28 mouse cellular contexts compared by ENCODE assay signal in the genomic region with DNA sequence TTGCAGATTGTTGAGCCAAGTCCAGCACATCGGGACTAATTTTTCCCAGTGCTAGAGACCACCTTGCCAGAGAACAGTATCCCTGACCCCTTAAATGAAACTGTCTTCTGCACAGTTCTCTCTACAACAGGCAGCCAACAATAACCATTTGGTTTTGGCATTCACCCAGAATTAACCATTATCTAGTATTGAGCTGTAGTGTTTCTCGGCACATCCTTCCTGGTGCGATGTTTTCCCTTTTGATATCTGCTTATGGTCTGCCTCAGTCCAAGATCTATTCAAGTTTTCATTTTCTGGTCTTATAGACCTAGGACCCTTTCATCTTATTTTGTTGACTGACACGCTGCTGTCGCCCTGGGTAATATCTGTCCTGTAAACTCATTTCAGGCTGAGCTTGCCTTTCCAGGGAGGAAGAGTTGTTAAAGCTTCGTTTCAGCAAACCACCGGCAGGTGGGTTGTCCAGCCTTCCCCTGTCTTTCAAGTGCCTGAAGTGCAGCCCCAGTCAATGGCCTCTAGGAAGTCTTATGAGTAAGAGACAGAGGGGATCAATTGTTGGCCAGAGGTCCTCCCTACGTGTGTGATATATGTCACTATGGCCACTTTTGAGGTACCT. TPM values are rescaled to one million over a fixed set of nuclear protein-coding genes. Genes with fewer than 3 reads are reported as not detected.
DNase-seq lines count a peak whose midpoint lies in the region; ATAC-seq lines count a peak whose summit lies in the region.
"Had no signal": no experiment of that assay in that cellular context is flagged by ENCODE, and none has a peak within 500 bp of the region (broad histone marks: within the 10 kb centered on the region; RNA-seq: fewer than 3 reads in every experiment).

No protein-coding gene starts in this region.

- H3K27ac ChIP-seq in heart, embryonic 13.5 days (replicated peaks), result no peak overlapping the region
- no peak overlapping the region for H3K27ac ChIP-seq in midbrain, embryonic 14.5 days (replicated peaks; ENCODE audit: low read depth, low read length)
- H3K27ac ChIP-seq: heart, embryonic 15.5 days; hindbrain, embryonic 10.5 days; hindbrain, embryonic 13.5 days; intestine, embryonic 15.5 days had no signal

- peak; percentile 68 for DNase-seq in heart, adult 11 months
- no peak for DNase-seq in heart, postnatal 36 days
- DNase-seq in heart, adult 8-10 months (ENCODE audit: low spot score), result no peak
- DNase-seq in midbrain, embryonic 14.5 days, result no peak
- DNase-seq: adrenal gland, adult 8-10 months; adrenal gland, postnatal 25 days; B cell, adult 2 months; cerebellum, adult 11-12 months; cerebellum, adult 8-10 months; cerebellum, postnatal 10 days; cerebellum, postnatal 36 days; forebrain, postnatal 0 days; gastrocnemius, adult 2 months; gastrocnemius, postnatal 14 days; heart, postnatal 14 days; kidney, adult 11 months had no signal

- no peak overlapping the region for H3K4me3 ChIP-seq in heart, embryonic 13.5 days
- H3K4me3 ChIP-seq in megakaryocyte, embryonic 14.5 days (replicated peaks), result peak overlapping the region; percentile 62
- no peak overlapping the region for H3K4me3 ChIP-seq in midbrain, embryonic 14.5 days (replicated peaks; ENCODE audit: low read depth, low read length)
- H3K4me3 ChIP-seq: gastrocnemius, adult 2 months; heart, embryonic 15.5 days; hindbrain, embryonic 10.5 days; hindbrain, embryonic 13.5 days; intestine, embryonic 15.5 days had no signal

- ATAC-seq in heart, embryonic 13.5 days (ENCODE audit: extremely low read depth, insufficient number of reproducible peaks, low FRiP score, low TSS enrichment), result no peak
- ATAC-seq in megakaryocyte, adult 5-6 weeks (ENCODE audit: poor library complexity, severe bottlenecking), result no peak
- peak; percentile 60 for ATAC-seq in megakaryocyte-erythroid progenitor cell, adult 5-6 weeks (replicated peaks; ENCODE audit: low FRiP score, low TSS enrichment, poor library complexity, severe bottlenecking)
- ATAC-seq in midbrain, embryonic 14.5 days (ENCODE audit: low FRiP score, low TSS enrichment), result no peak
- ATAC-seq: activated CD4-positive, CD25-positive, alpha-beta regulatory T cell, adult 4 months; forebrain, embryonic 14.5 days; forebrain, postnatal 0 days; hindbrain, embryonic 16.5 days; intestine, embryonic 15.5 days had no signal

- H3K36me3 ChIP-seq in heart, embryonic 13.5 days, result no peaks in the 10 kb centered on the region
- H3K36me3 ChIP-seq in megakaryocyte, embryonic 14.5 days (replicated peaks; ENCODE audit: low read length), result peaks cover 5% of the 10 kb centered on the region
- no peaks in the 10 kb centered on the region for H3K36me3 ChIP-seq in midbrain, embryonic 14.5 days (ENCODE audit: control insufficient read depth, insufficient read depth, low read length)
- H3K36me3 ChIP-seq: G1E; heart, embryonic 15.5 days; hindbrain, embryonic 10.5 days; hindbrain, embryonic 13.5 days; intestine, embryonic 15.5 days had no signal

- H3K9me3 ChIP-seq in heart, embryonic 13.5 days, result no peaks in the 10 kb centered on the region
- no peaks in the 10 kb centered on the region for H3K9me3 ChIP-seq in megakaryocyte, embryonic 14.5 days
- no peaks in the 10 kb centered on the region for H3K9me3 ChIP-seq in midbrain, embryonic 14.5 days (ENCODE audit: control insufficient read depth, low read length)
- H3K9me3 ChIP-seq: G1E; heart, embryonic 15.5 days; hindbrain, embryonic 10.5 days; hindbrain, embryonic 13.5 days; intestine, embryonic 15.5 days had no signal

- WGBS in heart, embryonic 13.5 days, result 63% methylated on average over 8 of the region's 8 CpGs
- 91% methylated on average over 8 of the region's 8 CpGs for WGBS in midbrain, embryonic 14.5 days

- 0 out of 2 replicates have a peak overlapping the region, but pooled peaks have one; percentile 25 for H3K9ac ChIP-seq in heart, embryonic 13.5 days
- H3K9ac ChIP-seq in midbrain, embryonic 14.5 days (replicated peaks; ENCODE audit: low read length), result no peak overlapping the region
- H3K9ac ChIP-seq: forebrain, postnatal 0 days; heart, embryonic 15.5 days; hindbrain, embryonic 13.5 days; intestine, embryonic 15.5 days had no signal

- no peaks in the 10 kb centered on the region for H3K27me3 ChIP-seq in heart, embryonic 13.5 days (replicated peaks)
- no peaks in the 10 kb centered on the region for H3K27me3 ChIP-seq in megakaryocyte, embryonic 14.5 days (replicated peaks)
- no peaks in the 10 kb centered on the region for H3K27me3 ChIP-seq in midbrain, embryonic 14.5 days (ENCODE audit: control insufficient read depth, insufficient read depth, low read length)
- H3K27me3 ChIP-seq: heart, embryonic 15.5 days; hindbrain, embryonic 13.5 days; intestine, embryonic 15.5 days had no signal

- intact Hi-C loops in heart, postnatal 36 days (cut with DNase I), result no loop called here

- no peak overlapping the region for H3K4me2 ChIP-seq in heart, embryonic 13.5 days
- no peak overlapping the region for H3K4me2 ChIP-seq in midbrain, embryonic 14.5 days (ENCODE audit: low read length)
- H3K4me2 ChIP-seq: heart, embryonic 15.5 days; hindbrain, embryonic 13.5 days; intestine, embryonic 15.5 days had no signal

- peaks cover 56% of the 10 kb centered on the region for H3K4me1 ChIP-seq in heart, embryonic 13.5 days
- H3K4me1 ChIP-seq in megakaryocyte, embryonic 14.5 days, result peaks cover 92% of the 10 kb centered on the region
- H3K4me1 ChIP-seq in midbrain, embryonic 14.5 days (ENCODE audit: control insufficient read depth, insufficient read depth, low read length), result peaks cover 6% of the 10 kb centered on the region; the same call in 1 of the 2 replicates

RNA-seq across cellular contexts. Expression of gene Slain2, which starts 5.7 kb away (rescaled TPM):
- total RNA-seq in heart, postnatal 36 days (2021), result 100 to 1,000 TPM; 145 to 163 TPM
- polyA plus RNA-seq in heart, embryonic 13.5 days (2015; fragmentation: Nextera tagmentation; extraction: Ambion mirVana), result 17.0 and 18.1 TPM in 2 replicates
- 100 to 1,000 TPM; 140 to 190 (median 176) TPM for total RNA-seq in heart, adult 8-10 months (2022)
- 23.7 and 28.9 TPM in 2 replicates for polyA plus RNA-seq in megakaryocyte, embryonic 14.5 days (2012; ENCODE audit: insufficient read depth, low replicate concordance)
- 61.0 and 75.2 TPM in 2 replicates for total RNA-seq in megakaryocyte, adult 5-6 weeks (2015)
- total RNA-seq in megakaryocyte, adult 5-6 weeks (2017), result 70.6 and 73.8 TPM in 2 replicates
- 19.2 and 19.6 TPM in 2 replicates for total RNA-seq in megakaryocyte-erythroid progenitor cell, adult 5-6 weeks (2014; fragmentation: Nextera tagmentation)
- total RNA-seq in megakaryocyte-erythroid progenitor cell, adult 5-6 weeks (2017), result 28.2 and 34.4 TPM in 2 replicates
- 20.2 and 25.9 TPM in 2 replicates for polyA plus RNA-seq in midbrain, embryonic 14.5 days (2014; fragmentation: Nextera tagmentation; extraction: Ambion mirVana)

RNA-seq across cellular contexts. Expression of gene Tec, which starts 40.1 kb away (rescaled TPM):
- total RNA-seq in heart, postnatal 36 days (2021), result 10 to 100 TPM; 11.0 to 16.9 TPM
- 15.1 and 17.2 TPM in 2 replicates for polyA plus RNA-seq in heart, embryonic 13.5 days (2015; fragmentation: Nextera tagmentation; extraction: Ambion mirVana)
- total RNA-seq in heart, adult 8-10 months (2022), result 10 to 100 TPM; 13.2 to 14.5 (median 13.5) TPM
- 0.80 and 4.6 TPM in 2 replicates for polyA plus RNA-seq in megakaryocyte, embryonic 14.5 days (2012; ENCODE audit: insufficient read depth, low replicate concordance)
- 33.4 and 38.9 TPM in 2 replicates for total RNA-seq in megakaryocyte, adult 5-6 weeks (2015)
- total RNA-seq in megakaryocyte, adult 5-6 weeks (2017), result 56.6 and 64.5 TPM in 2 replicates
- 4.8 and 10.0 TPM in 2 replicates for total RNA-seq in megakaryocyte-erythroid progenitor cell, adult 5-6 weeks (2014; fragmentation: Nextera tagmentation)
- total RNA-seq in megakaryocyte-erythroid progenitor cell, adult 5-6 weeks (2017), result 16.3 and 21.6 TPM in 2 replicates
- polyA plus RNA-seq in midbrain, embryonic 14.5 days (2014; fragmentation: Nextera tagmentation; extraction: Ambion mirVana), result 1.6 and 5.3 TPM in 2 replicates
